Mouse (Mus musculus) adrenal gland, postnatal 36 days (tissue): ENCODE measurements around the gene Tcf15. TPM values are rescaled to one million over a fixed set of nuclear protein-coding genes. Genes with fewer than 3 reads are reported as not detected.

Source experiments
- DNase-seq, 2 experiments: peaks; one replicate each; pipeline ENCODE4 v3.0.0; 2021; ENCODE audit warnings: mixed read lengths in 1 of 2
- long read RNA-seq, 2 experiments: library from polyadenylated mRNA; stranded (forward); transcript quantifications; one replicate each; pipeline ENCODE4 v2.0.0; 2021; ENCODE audit warnings: borderline sequencing depth in 2 of 2
- total RNA-seq, 2 experiments: library from RNA; stranded (reverse); gene quantifications; 2 replicates each; pipeline ENCODE4 v1.2.3; 2021

The Tcf15 gene
- total RNA-seq: 1 to 10 TPM; 4.4 to 4.7 TPM
- long read RNA-seq, experiment 1, transcript Tcf15-201 (2 exons, 980 nt): major isoform, 15 of 15 reads
- long read RNA-seq, experiment 1, partial matches to known transcripts: 0 of 15 reads
- long read RNA-seq, experiment 1, other reads (novel, unspliced or antisense): 0 of 15 reads
- long read RNA-seq, experiment 2, partial matches to known transcripts: 0 of 2 reads
- long read RNA-seq, experiment 2, other reads (novel, unspliced or antisense): 0 of 2 reads

DNA sequence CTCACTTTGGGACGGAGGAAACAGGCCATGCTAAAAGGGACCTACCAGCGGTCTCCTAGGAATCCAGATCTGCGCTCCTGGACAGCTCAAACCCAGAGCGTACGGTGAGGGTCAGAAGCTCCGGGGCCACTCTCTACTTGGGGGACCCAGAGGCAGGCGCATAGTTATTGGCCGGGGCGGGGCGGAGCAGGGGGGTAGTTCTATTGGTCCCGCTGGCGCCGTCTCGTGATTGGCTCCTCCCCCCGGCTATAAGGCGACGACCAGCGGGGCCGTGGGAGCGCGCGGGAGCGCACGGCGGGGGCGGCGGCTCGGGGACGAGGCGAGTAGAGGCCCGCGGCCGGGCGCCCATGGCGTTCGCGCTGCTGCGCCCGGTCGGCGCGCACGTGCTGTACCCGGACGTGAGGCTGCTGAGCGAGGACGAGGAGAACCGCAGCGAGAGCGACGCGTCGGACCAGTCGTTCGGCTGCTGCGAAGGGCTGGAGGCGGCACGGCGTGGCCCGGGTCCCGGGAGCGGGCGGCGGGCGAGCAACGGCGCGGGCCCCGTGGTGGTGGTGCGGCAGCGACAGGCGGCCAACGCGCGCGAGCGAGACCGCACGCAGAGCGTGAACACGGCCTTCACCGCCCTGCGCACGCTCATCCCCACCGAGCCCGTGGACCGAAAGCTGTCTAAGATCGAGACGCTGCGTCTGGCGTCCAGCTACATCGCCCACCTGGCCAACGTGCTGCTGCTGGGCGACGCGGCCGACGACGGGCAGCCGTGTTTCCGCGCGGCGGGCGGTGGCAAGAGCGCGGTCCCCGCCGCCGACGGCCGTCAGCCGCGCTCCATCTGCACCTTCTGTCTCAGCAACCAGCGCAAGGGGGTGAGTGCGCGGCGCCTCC lies at the start of gene Tcf15:
TSS of gene Tcf15 (plus strand) at position 283 of the 879 bp plus-strand sequence.
- peak; percentile 82 to 83 for DNase-seq

DNA sequence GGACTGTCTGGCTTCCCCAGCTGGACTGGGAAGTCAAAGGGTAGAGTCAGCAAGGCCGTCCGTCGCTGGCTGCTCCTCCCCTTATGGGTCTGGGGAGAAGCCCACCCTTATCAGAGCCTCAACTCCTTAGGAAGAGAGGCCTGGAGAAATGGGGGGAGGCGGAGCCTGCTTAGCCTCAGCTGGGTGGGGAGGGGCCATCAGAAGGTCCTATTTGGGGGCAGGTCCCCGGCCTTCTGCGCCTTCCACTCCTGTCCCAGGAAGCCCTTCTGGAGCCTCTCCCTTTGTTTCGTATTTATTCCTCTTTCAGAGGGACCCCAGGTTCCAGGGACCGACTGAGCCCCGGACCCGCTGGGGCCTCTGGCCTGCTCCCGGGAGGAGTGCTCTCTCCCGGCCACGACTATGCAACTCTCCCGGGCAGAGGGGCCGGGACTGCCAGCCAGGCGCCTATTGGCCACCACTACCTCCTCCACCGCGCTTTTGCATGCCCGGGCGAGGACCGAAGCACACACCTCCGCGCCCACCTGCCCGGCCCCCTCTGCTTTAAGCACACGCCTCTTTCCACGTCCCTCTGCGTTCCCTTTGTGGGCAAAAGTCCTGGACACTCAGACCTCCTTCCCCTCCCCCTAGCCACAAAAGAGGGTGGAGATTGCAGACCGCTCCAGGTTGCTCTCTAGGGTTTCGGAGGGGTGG lies 48.4 kb upstream of the Tcf15 start:
- no peak for DNase-seq

DNA sequence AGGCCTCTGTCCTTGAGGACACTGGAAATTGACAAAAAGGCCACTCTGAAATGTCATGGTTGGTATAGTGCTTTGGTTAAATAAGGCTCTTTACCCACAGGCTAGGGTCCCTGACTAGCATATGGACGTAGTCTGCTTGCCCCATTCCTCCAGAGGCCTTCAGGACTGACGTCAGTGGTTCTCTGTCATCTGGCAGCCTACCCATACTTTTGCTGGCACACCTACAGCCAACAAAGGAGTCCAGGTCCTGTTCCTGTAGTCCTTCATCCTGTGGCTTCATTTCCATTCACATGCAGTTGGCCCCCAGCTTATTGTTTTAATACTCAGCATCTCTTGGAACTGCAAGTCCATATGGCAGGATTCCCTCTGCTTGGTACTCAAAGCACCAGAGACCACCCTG lies 46.4 kb upstream of the Tcf15 start:
- DNase-seq: no peak

DNA sequence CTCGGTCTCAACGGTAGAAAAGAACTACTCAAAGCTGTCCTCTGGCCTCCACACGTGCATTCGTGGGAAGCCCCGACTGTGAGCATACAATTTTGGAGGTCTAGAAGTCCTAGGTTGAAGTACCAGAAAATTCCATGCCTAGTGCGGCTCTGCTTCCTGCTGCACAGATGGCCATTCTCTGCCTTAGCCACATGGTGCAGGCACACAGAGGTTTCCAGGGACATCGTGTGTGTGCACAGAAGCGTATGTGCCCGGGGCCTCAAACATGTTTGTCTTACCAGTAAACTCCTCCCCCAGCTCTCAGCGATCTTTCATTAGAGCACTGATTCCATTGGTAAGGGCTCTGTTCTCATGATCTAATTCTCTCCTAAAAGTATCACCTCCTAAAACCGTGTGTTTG lies 45.4 kb upstream of the Tcf15 start:
- no peak for DNase-seq

DNA sequence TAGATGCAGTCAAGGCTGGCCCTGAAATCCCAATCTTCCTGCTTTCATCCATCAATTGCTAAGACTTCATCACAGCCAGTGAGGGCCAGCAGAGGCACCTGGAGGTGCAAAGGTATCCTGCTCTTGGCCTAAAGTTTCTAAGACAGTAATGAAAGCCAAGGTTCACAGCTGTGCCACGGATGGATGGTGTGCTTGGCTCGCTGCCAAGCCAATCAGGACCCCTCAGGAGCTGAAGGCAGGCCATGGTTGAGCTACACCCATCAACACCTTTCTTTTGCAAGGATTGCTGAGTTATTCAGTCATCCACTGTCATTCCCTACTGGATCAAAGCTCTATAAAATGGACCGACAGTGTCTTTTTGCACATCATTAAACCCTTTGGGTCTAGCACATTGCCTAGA lies 43.8 kb upstream of the Tcf15 start:
- DNase-seq: no peak

DNA sequence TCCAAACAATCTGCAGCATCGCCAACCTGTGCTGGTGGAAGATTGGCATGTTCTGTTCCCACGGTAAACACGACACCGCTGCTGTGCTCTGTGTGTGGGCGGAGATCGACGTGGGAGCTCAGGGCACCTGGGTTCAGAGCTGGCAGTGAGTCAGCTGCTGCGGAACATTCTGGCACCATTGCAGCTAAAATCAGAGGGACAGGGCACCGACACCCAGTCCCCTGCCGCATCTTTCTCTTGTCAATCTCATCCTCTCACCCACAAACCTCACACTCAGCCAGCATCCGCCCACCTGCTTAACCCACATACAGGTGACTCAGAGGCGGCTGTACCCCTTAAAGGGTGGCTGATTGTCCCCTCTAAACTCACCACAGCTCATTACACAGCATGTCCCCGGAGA lies 41.6 kb upstream of the Tcf15 start:
- DNase-seq: no peak

DNA sequence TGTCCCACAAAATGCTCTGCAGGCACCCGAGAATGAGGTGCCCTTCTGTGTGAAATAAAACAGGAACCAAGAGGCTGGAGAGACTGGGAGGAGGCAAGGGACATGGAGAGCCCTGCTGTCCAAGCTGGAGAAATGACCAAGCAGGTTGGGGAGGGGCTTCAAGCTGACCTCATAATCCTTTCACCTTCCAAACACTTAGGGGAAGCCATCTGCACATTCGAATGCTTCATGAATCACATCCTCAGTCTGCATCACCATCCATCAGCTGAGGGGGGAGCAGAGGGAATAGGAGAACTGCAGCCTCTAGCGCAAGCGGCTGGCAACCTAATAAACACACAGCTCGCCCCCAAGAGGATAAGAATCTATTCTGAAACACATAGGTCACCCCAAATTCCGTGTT lies 41.0 kb upstream of the Tcf15 start:
- no peak for DNase-seq

DNA sequence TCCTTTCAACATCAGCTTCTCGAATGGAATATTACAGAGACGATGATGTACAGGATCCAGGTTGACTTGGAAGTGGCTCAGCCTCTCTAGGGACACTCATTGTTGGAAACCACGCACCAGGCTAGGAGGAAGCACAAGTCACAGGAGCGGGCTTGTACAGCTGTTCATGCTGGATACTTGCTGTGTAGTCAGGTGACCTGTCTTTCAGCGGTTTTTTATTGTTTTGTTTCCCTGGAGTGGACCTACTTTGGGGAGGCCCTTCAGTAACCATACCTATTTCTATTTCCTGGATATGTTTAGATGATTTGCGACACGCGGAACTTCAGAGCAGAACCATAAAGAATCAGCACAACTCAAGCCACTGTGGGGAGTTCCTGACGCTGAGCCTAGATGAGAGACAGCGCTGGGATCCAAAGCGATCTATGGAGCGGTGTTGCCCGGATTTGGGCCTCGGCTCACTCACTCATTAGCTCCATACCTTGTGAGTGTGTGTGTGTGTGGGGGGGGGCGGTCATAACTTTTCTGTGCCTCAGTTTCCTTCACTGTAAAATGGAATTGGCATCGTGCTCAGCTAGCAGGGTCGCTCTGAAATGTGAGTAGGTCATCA lies 38.5 kb upstream of the Tcf15 start:
- DNase-seq: no peak

DNA sequence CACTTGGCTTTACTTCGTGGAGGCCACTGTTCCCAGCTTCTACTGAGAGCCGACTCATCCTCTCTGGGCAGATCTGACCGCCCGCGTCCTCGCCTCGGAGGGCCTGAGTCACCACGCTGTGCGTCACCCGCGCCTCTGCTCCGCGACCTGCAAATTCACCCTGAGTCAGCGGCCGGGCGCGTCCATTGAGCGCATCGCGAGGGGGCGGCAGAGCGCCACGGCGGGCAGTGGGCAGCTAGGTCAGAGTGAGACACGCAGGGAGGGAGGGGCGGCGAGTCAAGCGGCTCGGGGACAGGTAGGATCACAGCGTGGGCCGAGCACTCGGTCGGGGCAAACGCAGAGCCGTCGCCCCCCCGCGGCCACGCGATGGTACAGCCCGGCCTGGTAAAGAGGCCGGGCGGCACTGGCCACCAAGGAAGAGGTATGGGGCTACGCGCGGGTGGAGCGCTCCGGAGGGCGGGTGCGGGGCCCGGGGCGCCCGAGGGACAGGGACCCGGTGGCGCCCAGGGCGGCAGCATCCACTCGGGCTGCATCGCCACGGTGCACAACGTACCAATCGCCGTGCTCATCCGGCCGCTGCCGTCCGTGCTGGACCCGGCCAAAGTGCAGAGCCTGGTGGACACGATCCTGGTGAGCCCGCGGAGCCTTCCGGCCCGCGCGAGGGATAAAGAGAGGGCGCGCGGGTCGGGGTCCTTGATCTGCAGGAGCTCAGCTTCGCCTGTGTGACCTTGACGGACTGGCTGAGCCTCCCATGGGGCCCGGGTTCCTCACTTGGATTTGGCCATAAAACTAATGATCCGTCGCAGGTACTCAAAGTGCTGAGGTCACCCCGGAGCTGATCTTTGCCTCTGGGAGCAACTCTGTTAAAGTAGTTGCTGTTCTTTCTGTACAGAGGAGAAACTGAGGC lies 37.8 kb upstream of the Tcf15 start, which contains the start of gene Srxn1:
TSS of gene Srxn1 (plus strand) at position 199 of the 907 bp plus-strand sequence.
- DNase-seq: peak; percentile 96 to 97

DNA sequence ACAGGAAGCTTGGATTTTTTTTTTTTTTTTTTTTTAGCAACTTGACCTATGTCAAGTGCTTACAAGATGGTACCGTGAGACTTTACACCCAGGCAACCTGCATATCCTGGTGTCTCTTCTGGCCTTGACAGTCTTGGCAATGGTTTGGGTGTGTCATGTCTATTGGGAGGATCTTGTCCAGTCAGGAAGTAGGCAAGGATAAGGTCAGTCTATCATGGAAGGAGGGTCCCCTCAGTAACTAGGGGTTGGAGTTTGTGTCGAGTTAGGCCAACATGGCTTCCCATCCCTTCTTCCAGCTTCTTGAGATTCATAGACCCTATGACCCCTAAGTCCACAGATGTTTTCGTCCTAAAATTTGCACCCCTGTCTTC lies 37.2 kb upstream of the Tcf15 start:
- peak; percentile 34 to 56 for DNase-seq

DNA sequence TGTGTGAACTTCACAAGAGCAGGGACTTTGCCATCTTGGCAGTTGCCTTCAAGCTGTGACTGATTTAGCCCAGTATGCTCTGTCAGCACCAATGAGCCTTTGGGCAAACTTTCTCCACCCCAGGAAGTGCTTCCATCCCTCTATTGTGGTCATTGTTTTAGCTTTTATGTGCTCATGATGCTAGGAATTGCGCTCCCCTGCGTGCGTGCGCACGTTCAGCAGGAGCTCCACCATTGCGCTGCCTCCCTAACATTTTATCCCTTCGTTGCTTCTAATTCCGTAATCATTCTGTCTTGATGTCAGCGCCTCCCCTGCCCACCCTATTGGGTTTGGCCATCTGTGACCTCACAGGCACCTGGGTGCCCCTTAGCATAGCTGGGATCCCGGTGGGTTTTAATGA lies 36.8 kb upstream of the Tcf15 start:
- no peak for DNase-seq

DNA sequence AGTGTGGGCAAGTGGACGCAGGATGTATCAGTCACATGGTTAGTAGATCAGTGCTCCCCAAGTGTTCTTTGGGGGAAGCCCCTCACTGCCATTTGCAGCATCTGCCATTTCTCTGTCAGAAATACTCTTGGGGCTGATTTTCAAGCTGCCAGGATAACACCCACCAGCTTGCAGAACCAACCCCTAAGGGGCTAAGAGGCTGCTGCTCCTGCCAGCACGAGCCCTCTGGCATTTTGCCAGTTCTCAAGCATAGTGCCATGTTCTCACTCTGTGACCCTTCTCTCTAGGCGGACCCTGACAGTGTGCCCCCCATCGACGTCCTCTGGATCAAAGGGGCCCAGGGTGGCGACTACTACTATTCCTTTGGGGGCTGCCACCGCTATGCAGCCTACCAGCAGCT lies 34.7 kb upstream of the Tcf15 start:
- DNase-seq: no peak

DNA sequence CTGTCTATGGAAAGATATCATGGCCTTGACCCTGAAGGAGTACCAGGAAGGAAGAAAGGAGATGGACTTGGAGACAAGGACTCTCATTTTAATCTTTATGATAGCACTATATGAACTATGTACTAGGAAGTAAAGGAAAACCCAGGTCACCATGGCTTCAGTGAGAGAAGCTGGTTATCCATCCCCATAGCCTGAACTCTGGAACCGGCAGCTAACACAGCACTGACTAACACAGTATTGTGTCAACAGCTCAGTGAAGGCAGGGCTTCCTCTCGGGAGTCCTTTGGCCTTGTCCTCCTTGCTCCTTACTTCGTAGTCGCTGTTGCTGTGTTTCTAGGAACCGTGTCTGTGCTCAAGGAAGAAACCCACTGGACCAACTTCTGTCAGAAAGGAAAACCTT lies 34.0 kb upstream of the Tcf15 start:
- peak in 1 of 2 experiments; percentile 34 for DNase-seq

DNA sequence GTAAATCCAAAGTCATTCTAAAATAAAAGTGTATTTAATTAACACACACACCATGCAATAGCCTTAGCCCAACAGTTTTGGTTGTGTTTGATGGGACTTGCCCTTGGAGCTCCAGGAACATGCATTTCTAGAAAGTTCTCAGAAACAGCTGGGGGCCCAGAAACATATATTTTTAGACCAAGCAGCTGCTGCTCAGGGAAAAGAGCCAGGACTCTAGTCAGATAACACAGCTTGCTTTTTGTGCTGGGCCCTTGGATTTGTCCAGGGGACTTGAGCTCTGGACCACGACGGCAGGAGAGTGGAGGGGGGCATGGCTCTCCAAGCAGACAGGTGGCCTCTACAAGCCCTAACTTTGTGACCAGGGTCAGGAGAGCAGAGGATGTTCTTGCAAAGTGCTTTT lies 32.0 kb upstream of the Tcf15 start:
- DNase-seq: no peak

DNA sequence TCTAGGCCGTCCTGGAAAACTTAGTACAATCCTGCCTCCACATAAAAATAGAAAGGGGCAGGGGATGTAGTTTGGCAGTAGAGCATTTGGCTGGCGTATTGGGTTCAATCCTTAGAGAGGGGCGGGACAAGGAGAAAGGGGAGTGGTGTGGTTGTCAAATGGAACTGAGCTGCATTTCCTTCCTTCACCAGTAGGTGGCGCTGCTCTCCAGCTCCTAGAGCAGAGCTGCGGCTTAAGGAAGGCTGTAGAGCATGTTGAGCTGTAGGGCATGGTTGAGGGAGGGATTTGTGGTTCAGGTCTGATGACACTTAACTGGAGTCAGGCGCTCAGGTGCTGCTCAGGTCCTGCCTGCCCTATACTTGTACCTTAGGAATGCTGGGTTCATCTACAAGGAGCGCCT lies 31.4 kb upstream of the Tcf15 start:
- peak; percentile 91 to 92 for DNase-seq

DNA sequence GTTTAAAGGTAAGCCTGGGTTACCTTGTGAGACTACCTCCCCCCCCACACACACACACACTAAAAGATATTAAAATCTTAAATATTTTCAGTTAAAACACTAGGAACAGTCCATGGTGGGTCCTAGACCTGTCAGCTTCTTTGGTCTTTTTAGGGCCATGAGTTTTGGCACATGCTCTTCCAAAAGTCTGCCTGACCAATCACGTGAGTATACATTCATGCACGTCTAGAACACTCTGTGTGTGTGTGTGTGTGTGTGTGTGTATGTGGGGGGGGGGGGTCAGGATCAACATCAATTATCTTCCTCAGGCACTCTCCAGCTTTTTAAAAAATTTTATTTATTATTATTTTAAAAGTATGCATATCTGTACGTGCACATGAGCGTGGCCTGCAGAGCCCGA lies 30.9 kb upstream of the Tcf15 start:
- no peak for DNase-seq

DNA sequence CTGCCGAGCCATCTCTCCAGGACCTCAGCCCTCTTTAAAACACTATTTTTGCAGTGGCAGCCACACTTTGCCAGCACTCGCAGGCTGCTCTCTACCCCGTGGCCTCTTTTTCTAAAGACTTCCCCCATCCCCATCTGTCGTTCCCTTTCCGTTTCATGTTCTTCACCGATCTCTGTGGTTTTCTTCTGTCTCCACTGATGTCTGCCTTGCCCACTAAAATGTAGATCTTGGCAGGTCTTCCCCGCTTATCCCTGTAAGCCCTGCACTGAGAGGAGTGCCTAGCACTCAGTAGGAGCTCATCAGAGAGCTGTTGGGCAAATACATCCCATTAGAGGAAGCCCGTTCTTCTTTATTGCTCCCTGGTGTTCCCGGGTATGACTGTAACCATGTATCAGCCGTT lies 30.4 kb upstream of the Tcf15 start:
- DNase-seq: no peak

DNA sequence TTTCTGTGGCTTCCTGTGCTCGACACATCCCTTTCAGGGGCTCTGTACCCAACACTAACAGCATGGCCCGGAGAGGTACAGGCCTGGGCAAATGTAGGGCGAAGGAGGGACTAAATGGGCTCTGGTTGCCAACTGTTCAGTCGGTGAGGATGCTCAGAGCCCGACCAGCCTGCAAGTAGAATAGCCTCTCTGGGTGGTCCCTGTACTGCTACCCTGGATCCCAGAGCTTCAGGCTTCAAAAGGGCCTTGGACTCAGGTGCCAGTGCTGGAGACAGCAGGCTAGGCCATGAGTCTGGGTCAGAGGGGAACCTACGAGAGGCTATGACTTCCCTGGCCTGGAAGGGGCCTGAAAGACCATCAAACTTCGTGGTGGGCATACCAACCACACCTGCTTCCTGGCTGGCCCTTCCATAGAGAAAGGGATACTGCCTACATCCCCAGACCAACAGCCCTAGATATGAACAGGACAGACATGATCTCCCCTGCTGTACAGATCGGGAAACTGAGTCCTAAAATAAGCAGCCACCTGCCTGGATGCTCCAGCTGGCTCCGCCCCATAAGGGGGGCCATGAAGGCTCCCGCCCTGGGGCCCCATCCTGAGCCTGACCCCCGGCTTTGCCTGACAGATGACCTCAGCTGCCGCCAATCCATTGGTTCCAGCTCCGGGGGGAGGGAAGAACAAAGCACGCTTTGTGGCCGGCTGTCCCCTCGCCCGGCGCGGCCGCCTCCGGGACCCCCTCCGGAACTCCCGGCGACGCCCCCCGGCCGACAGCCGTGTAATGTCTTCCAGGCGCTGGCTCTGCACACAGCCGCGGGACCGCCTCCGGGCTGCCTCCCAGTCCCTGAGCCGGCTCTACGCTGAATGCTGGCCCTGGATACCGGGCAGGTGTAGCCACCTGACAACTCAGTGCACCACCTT lies 29.0 kb upstream of the Tcf15 start:
- no peak for DNase-seq

DNA sequence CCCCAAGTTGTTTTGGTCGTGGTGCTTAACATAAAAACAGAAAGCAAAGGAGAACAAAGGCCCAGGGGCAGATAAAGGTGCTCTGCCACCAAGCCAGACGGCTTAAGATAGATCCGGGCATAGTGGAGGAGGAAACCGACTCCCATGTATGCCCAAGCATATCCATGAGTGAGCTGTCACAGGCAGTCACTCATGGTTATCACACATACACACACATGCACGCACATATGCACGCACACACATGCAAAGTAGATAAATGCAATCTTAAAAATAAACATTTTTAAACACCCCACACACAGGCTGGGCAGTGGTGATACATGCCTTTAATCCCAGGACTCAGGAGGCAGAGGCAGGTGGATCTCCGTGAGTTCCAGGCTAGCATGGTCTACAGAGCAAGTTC lies 25.7 kb upstream of the Tcf15 start:
- DNase-seq: no peak

DNA sequence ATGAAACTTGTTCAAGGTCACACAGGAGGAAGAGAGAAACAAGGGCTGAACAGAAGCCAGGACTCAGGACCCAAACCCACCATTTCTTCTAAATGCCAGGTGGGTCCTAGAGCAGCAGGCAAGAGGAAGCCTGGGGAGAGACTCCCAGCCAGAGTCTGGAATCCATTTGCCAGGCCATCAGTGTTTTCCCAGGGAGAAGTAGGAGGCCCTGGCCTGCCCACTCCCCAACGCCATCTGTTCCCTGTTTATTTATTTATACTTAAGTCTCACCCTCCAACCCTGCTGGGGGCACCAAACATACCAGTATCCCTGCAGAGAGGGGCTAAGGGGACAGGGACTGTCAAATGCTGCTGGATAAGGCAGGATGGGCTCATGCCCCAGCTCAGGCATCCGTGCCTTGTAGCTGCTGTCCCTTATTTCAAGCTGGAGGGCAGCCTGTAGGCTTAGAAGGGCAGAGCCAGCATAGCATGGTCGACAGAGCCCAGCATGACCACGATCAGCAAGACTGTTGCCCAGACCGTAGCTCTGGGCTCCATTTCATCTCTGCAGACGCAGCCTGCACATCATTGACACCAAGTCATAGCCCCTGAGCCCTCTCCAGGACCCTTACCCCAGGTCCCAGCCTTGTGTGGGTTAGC lies 24.0 kb upstream of the Tcf15 start:
- no peak for DNase-seq
